Mouse (Mus musculus) macrophage (primary cell): ENCODE measurements around the gene Cbl. TPM values are rescaled to one million over a fixed set of nuclear protein-coding genes. Genes with fewer than 3 reads are reported as not detected.

Source experiments
- H3K27ac ChIP-seq: fragments of 350-480 bp; formaldehyde crosslinking; 2 replicates; pipeline ENCODE4 v1.9.0; 2021
- H3K36me3 ChIP-seq: fragments of 350-480 bp; formaldehyde crosslinking; 2 replicates; pipeline ENCODE4 v1.9.0; 2021; ENCODE audit errors: inconsistent target
- H3K4me3 ChIP-seq: fragments of 350-480 bp; formaldehyde crosslinking; 2 replicates; pipeline ENCODE4 v1.9.0; 2021; ENCODE audit errors: inconsistent target
- H3K79me2 ChIP-seq: fragments of 350-480 bp; formaldehyde crosslinking; 2 replicates; pipeline ENCODE4 v1.9.0; 2021; ENCODE audit errors: inconsistent target
- WGBS: methylation state at CpG from one replicate; pipeline ENCODE4 v1.1.7; 2026; ENCODE audit warnings: inconsistent platforms; ENCODE audit not compliant: missing documents; 5-methylcytosine and 5-hydroxymethylcytosine counted together
- polyA plus RNA-seq: library from polyadenylated mRNA; stranded (reverse); fragments of 250-400 nt; gene quantifications from 3 replicates; pipeline ENCODE4 v1.2.4, GENCODE M21; 2018; ENCODE audit warnings: inconsistent platforms

Gene Cbl
- polyA plus RNA-seq, 1 experiment from 2014 or later, result 37.9 TPM

- no peaks in the 10 kb centered on the region for H3K36me3 ChIP-seq
- H3K4me3 ChIP-seq, result peak overlapping the region; percentile 83
- peak overlapping the region; percentile 92 for H3K27ac ChIP-seq
- 0% methylated on average over 21 of the region's 40 CpGs for WGBS
- H3K79me2 ChIP-seq, result peaks cover 52% of the 10 kb centered on the region
These were observed 638 bp downstream of the Cbl start for GRCm38 (mm10) chr9:44233021-44233801.

- Histone ChIP-seq H3K27ac (peak overlapping the region; percentile 92), H3K36me3 (no peaks in the 10 kb centered on the region), H3K4me3 (peak overlapping the region; percentile 83), H3K79me2 (peaks cover 68% of the 10 kb centered on the region)
These were observed 2.2 kb downstream of the Cbl start for GRCm38 (mm10) chr9:44231609-44232008.

- Histone ChIP-seq H3K36me3 (no peaks in the 10 kb centered on the region), H3K27ac (no peak overlapping the region), H3K4me3 (no peak overlapping the region), H3K79me2 (peaks cover 100% of the 10 kb centered on the region)
- WGBS, result 34% methylated on average over 6 of the region's 6 CpGs
These were observed 7.9 kb downstream of the Cbl start for GRCm38 (mm10) chr9:44225993-44226392.

GRCm38 (mm10) chr9:44213538-44213937, 20.3 kb downstream of the Cbl start:
- Histone ChIP-seq H3K27ac (peak overlapping the region; percentile 34), H3K36me3 (no peaks in the 10 kb centered on the region; the same call in 1 of the 2 replicates), H3K4me3 (peak overlapping the region; percentile 8; the same call in 1 of the 2 replicates), H3K79me2 (peaks cover 55% of the 10 kb centered on the region)
- WGBS, result 0% methylated on average over 5 of the region's 14 CpGs

- H3K27ac ChIP-seq, result no peak overlapping the region
- peaks cover 66% of the 10 kb centered on the region for H3K79me2 ChIP-seq
- WGBS, result 91% methylated on average over 4 of the region's 4 CpGs
- H3K36me3 ChIP-seq, result no peaks in the 10 kb centered on the region; the same call in 1 of the 2 replicates
- no peak overlapping the region for H3K4me3 ChIP-seq
These were observed 21.4 kb downstream of the Cbl start for GRCm38 (mm10) chr9:44212406-44212805.

GRCm38 (mm10) chr9:44209416-44209815, 24.4 kb downstream of the Cbl start:
- Histone ChIP-seq H3K36me3 (peaks cover 4% of the 10 kb centered on the region; the same call in 1 of the 2 replicates), H3K4me3 (no peak overlapping the region), H3K79me2 (peaks cover 96% of the 10 kb centered on the region), H3K27ac (no peak overlapping the region)
- WGBS, result 91% methylated on average over 4 of the region's 4 CpGs

GRCm38 (mm10) chr9:44207840-44208239, 26.0 kb downstream of the Cbl start:
- Histone ChIP-seq H3K4me3 (no peak overlapping the region), H3K36me3 (peaks cover 4% of the 10 kb centered on the region; the same call in 1 of the 2 replicates), H3K27ac (no peak overlapping the region), H3K79me2 (peaks cover 100% of the 10 kb centered on the region)
- 88% methylated on average over 2 of the region's 2 CpGs for WGBS

- H3K4me3 ChIP-seq, result no peak overlapping the region
- H3K79me2 ChIP-seq, result peaks cover 100% of the 10 kb centered on the region
- H3K36me3 ChIP-seq, result peaks cover 24% of the 10 kb centered on the region; the same call in 1 of the 2 replicates
- no peak overlapping the region for H3K27ac ChIP-seq
- 98% methylated on average over 3 of the region's 3 CpGs for WGBS
These were observed 33.4 kb downstream of the Cbl start for GRCm38 (mm10) chr9:44200458-44200857.

GRCm38 (mm10) chr9:44199580-44199979, 34.3 kb downstream of the Cbl start:
- no peak overlapping the region for H3K4me3 ChIP-seq
- peaks cover 22% of the 10 kb centered on the region; the same call in 1 of the 2 replicates for H3K36me3 ChIP-seq

GRCm38 (mm10) chr9:44199166-44199565, 34.7 kb downstream of the Cbl start:
- H3K79me2 ChIP-seq, result peaks cover 100% of the 10 kb centered on the region
- 84% methylated on average over 3 of the region's 3 CpGs for WGBS
- H3K4me3 ChIP-seq, result no peak overlapping the region
- H3K36me3 ChIP-seq, result peaks cover 22% of the 10 kb centered on the region; the same call in 1 of the 2 replicates
- H3K27ac ChIP-seq, result no peak overlapping the region

More at GRCm38 (mm10) chr9:44199580-44199979, 34.3 kb downstream of the Cbl start:
- Histone ChIP-seq H3K79me2 (peaks cover 100% of the 10 kb centered on the region), H3K27ac (no peak overlapping the region)

GRCm38 (mm10) chr9:44196354-44196753, 37.5 kb downstream of the Cbl start:
- peaks cover 22% of the 10 kb centered on the region; the same call in 1 of the 2 replicates for H3K36me3 ChIP-seq
- WGBS, result 46% methylated on average over 4 of the region's 4 CpGs
- peak overlapping the region; percentile 55 for H3K27ac ChIP-seq
- H3K79me2 ChIP-seq, result peaks cover 100% of the 10 kb centered on the region
- H3K4me3 ChIP-seq, result no peak overlapping the region

GRCm38 (mm10) chr9:44194000-44194399, 39.8 kb downstream of the Cbl start:
- 18% methylated on average over 1 of the region's 1 CpGs for WGBS
- H3K36me3 ChIP-seq, result peaks cover 12% of the 10 kb centered on the region; the same call in 1 of the 2 replicates

GRCm38 (mm10) chr9:44192794-44193193, 41.1 kb downstream of the Cbl start:
- peaks cover under 1% of the 10 kb centered on the region; the same call in 1 of the 2 replicates for H3K36me3 ChIP-seq
- H3K27ac ChIP-seq, result no peak overlapping the region
- 82% methylated on average over 5 of the region's 5 CpGs for WGBS
- peaks cover 100% of the 10 kb centered on the region for H3K79me2 ChIP-seq
- no peak overlapping the region for H3K4me3 ChIP-seq

More at GRCm38 (mm10) chr9:44194000-44194399, 39.8 kb downstream of the Cbl start:
- Histone ChIP-seq H3K27ac (0 out of 2 replicates have a peak overlapping the region, but pooled peaks have one; percentile 0), H3K4me3 (no peak overlapping the region), H3K79me2 (peaks cover 100% of the 10 kb centered on the region)

GRCm38 (mm10) chr9:44192312-44192711, 41.5 kb downstream of the Cbl start:
- Histone ChIP-seq H3K36me3 (no peaks in the 10 kb centered on the region), H3K4me3 (no peak overlapping the region), H3K79me2 (peaks cover 100% of the 10 kb centered on the region), H3K27ac (no peak overlapping the region)
- 81% methylated on average over 3 of the region's 3 CpGs for WGBS

GRCm38 (mm10) chr9:44191166-44191565, 42.7 kb downstream of the Cbl start:
- WGBS, result 25% methylated on average over 3 of the region's 3 CpGs
- Histone ChIP-seq H3K79me2 (peaks cover 100% of the 10 kb centered on the region), H3K27ac (no peak overlapping the region), H3K36me3 (no peaks in the 10 kb centered on the region), H3K4me3 (no peak overlapping the region)
